Mouse (Mus musculus) megakaryocyte, embryonic 14.5 days (primary cell): ENCODE measurements at regions not wholly inside any gene's neighbourhood (a gene's known extent, or its start where the extent isn't known, plus 50 kb on each side); places are given as distances from the start of the nearest gene placed in this dataset.

Experiments used
- FLI1 ChIP-seq: IDR thresholded peaks from 2 replicates; pipeline ENCODE4 v1.6.1; 2012; ENCODE audit warnings: low read length, inconsistent platforms, mixed read lengths
- GATA1 ChIP-seq: IDR thresholded peaks from 3 replicates; pipeline ENCODE4 v1.6.1; 2012; ENCODE audit warnings: mixed read lengths, low read length, inconsistent platforms, borderline replicate concordance

DNA sequence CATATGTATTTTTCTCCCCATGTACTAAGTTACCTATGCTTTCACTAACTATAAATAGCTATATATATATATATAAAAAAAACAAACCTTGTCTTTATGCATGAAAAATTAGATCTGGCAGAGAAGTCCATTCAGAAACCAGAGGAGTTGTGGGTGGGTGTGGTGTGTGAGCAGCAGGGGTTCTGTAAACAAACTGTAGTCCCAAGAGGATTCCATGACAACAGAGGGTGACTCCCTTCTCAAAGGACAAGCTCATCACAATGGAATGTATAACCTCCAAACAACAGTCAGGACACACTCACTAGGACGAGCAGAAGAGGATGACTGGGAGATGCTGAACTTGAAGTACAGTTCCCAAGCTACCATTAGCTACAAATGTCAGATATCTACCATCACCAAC, 74.4 kb upstream of the Igf1r start:
- TF ChIP-seq GATA1, result no peak
- TF ChIP-seq FLI1, result no peak
